ENCODE assay signal across 11 mouse cellular contexts in genomic region chr6:114833791-114834346, GRCm38 (mm10).
DNase-seq lines count a peak whose midpoint lies in the region; ATAC-seq and TF ChIP-seq lines count a peak whose summit lies in the region.
"Had no signal": no experiment of that assay in that cellular context is flagged by ENCODE, and none has a peak within 500 bp of the region (broad histone marks: within the 10 kb centered on the region; RNA-seq: fewer than 3 reads in every experiment).

No protein-coding gene starts in this region.

- H3K4me1 ChIP-seq in liver, embryonic 13.5 days (replicated peaks): peaks cover 22% of the 10 kb centered on the region
- peaks cover 29% of the 10 kb centered on the region for H3K4me1 ChIP-seq in embryonic facial prominence, embryonic 15.5 days

- no peak for TF ChIP-seq CTCF in gastrocnemius, adult 2 months (IDR thresholded peaks at IDR 0.05)

- no peak overlapping the region for H3K9ac ChIP-seq in liver, embryonic 13.5 days
- no peak overlapping the region for H3K9ac ChIP-seq in embryonic facial prominence, embryonic 15.5 days

- no peaks in the 10 kb centered on the region for H3K9me3 ChIP-seq in liver, embryonic 13.5 days (replicated peaks)
- H3K9me3 ChIP-seq in embryonic facial prominence, embryonic 15.5 days (replicated peaks): no peaks in the 10 kb centered on the region

- no peaks in the 10 kb centered on the region for H3K36me3 ChIP-seq in liver, embryonic 13.5 days
- no peaks in the 10 kb centered on the region for H3K36me3 ChIP-seq in embryonic facial prominence, embryonic 15.5 days

- no peak for DNase-seq in gastrocnemius, adult 2 months
- DNase-seq in gastrocnemius, postnatal 14 days: no peak
- no peak for DNase-seq in liver, embryonic 13.5 days
- no peak for DNase-seq in liver
- peak; percentile 78 for DNase-seq in kidney, postnatal 14 days
- no peak for DNase-seq in left cerebral cortex, postnatal 14 days (ENCODE audit: low spot score in 2 of 2)
- DNase-seq in right cerebral cortex, postnatal 36 days (ENCODE audit: low spot score in 2 of 2): no peak
- DNase-seq: adrenal gland, postnatal 36 days; cerebellum, adult 18-20 months had no signal

- WGBS in liver, embryonic 13.5 days (ENCODE audit: insufficient replicate concordance): 55% methylated on average over 4 of the region's 4 CpGs
- WGBS in embryonic facial prominence, embryonic 15.5 days: 59% methylated on average over 4 of the region's 4 CpGs

- intact Hi-C loops in gastrocnemius, adult 2 months (cut with DNase I): loop anchor here (2.0 kb wide), 1 partner anchor 21 kb away; no protein-coding TSS in a partner anchor
- intact Hi-C loops in gastrocnemius, postnatal 14 days (cut with DNase I; ENCODE audit: low total_unique reads): no loop called here
- intact Hi-C loops in left cerebral cortex, postnatal 14 days (cut with DNase I): no loop called here

- peak overlapping the region; percentile 90 for H3K27ac ChIP-seq in gastrocnemius, adult 2 months
- no peak overlapping the region for H3K27ac ChIP-seq in liver, embryonic 13.5 days
- peak overlapping the region; percentile 63 for H3K27ac ChIP-seq in embryonic facial prominence, embryonic 15.5 days (replicated peaks)

- no peak overlapping the region for H3K4me2 ChIP-seq in liver, embryonic 13.5 days
- H3K4me2 ChIP-seq in embryonic facial prominence, embryonic 15.5 days (replicated peaks): no peak overlapping the region

- ATAC-seq in liver, embryonic 13.5 days (ENCODE audit: low read depth): peak; percentile 51; the same call in 1 of the 2 replicates
- no peak for ATAC-seq in embryonic facial prominence, embryonic 15.5 days (ENCODE audit: insufficient number of reproducible peaks, low FRiP score, low TSS enrichment, low read depth)
- ATAC-seq: Patski had no signal

- H3K4me3 ChIP-seq in gastrocnemius, adult 2 months: no peak overlapping the region
- H3K4me3 ChIP-seq in liver, embryonic 13.5 days (replicated peaks): no peak overlapping the region
- no peak overlapping the region for H3K4me3 ChIP-seq in embryonic facial prominence, embryonic 15.5 days (replicated peaks)

- H3K27me3 ChIP-seq in liver, embryonic 13.5 days: no peaks in the 10 kb centered on the region
- no peaks in the 10 kb centered on the region for H3K27me3 ChIP-seq in embryonic facial prominence, embryonic 15.5 days
- H3K27me3 ChIP-seq: Patski had no signal
